Mouse (Mus musculus): Measurements from ENCODE around the gene Dynlt1a. TPM values are rescaled to one million over a fixed set of nuclear protein-coding genes. Genes with fewer than 3 reads are reported as not detected.
"Not testable (repeated sequence)": the region's sequence is repeated elsewhere in the genome, so short reads cannot be mapped to it uniquely, and the experiment has no call there.

The Dynlt1a gene
- polyA plus RNA-seq (2012; rRNA removed): 3.6 and 10.7 TPM in 2 replicates

- H3K4me3 ChIP-seq (ENCODE audit: low read depth, low read length): peak within 1 kb of the TSS; percentile 65
- 3% methylated on average over 23 of the region's 23 CpGs for WGBS
- H3K4me1 ChIP-seq (ENCODE audit: control insufficient read depth, insufficient read depth, insufficient read length, low read length); H3K27ac ChIP-seq (ENCODE audit: insufficient read depth, low read depth, low read length); H3K36me3 ChIP-seq (ENCODE audit: control insufficient read depth, insufficient read depth, low read length); H3K27me3 ChIP-seq (ENCODE audit: control insufficient read depth, insufficient read depth, low read length): not testable (repeated sequence)
These were observed at the start of gene Dynlt1a for GRCm38 (mm10) chr17:6317339-6317985. TSS of gene Dynlt1a (minus strand) at chr17:6317500.

DNA sequence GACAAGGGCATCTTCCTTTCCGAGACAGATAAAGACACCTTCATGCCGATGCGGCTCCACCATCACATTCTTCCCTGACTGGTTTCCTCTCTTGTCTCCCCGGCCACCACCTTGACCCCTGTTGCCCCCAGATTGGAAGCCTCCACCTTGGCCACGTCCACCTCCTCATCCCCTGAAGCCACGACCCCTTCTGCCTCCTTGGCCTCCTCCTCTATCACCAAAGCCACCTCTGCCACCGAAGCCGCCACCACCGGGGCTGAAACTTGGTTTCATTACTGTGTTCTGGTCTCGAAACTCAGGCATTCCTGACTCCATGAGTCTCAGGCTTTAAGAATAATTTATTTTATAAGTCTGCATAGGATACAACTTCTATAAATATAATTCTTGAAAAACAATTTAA, 38.0 kb upstream of the Dynlt1a start:
- 79% methylated on average over 10 of the region's 10 CpGs for WGBS
- H3K27ac ChIP-seq (ENCODE audit: insufficient read depth, low read depth, low read length); H3K4me3 ChIP-seq (ENCODE audit: low read depth, low read length); H3K4me1 ChIP-seq (ENCODE audit: control insufficient read depth, insufficient read depth, insufficient read length, low read length); H3K36me3 ChIP-seq (ENCODE audit: control insufficient read depth, insufficient read depth, low read length); H3K27me3 ChIP-seq (ENCODE audit: control insufficient read depth, insufficient read depth, low read length): not testable (repeated sequence)

GRCm38 (mm10) chr17:6342606-6343294, 25.4 kb upstream of the Dynlt1a start:
- not testable (repeated sequence) for H3K27me3 ChIP-seq (ENCODE audit: control insufficient read depth, insufficient read depth, low read length); H3K4me1 ChIP-seq (ENCODE audit: control insufficient read depth, insufficient read depth, insufficient read length, low read length); H3K4me3 ChIP-seq (ENCODE audit: low read depth, low read length); H3K27ac ChIP-seq (ENCODE audit: insufficient read depth, low read depth, low read length); H3K36me3 ChIP-seq (ENCODE audit: control insufficient read depth, insufficient read depth, low read length)
- no CpG with 5 or more reads among the region's 12 CpGs for WGBS

GRCm38 (mm10) chr17:6328997-6329396, 11.7 kb upstream of the Dynlt1a start:
- not testable (repeated sequence) for H3K4me1 ChIP-seq (ENCODE audit: control insufficient read depth, insufficient read depth, insufficient read length, low read length); H3K4me3 ChIP-seq (ENCODE audit: low read depth, low read length); H3K36me3 ChIP-seq (ENCODE audit: control insufficient read depth, insufficient read depth, low read length); H3K27me3 ChIP-seq (ENCODE audit: control insufficient read depth, insufficient read depth, low read length); H3K27ac ChIP-seq (ENCODE audit: insufficient read depth, low read depth, low read length)
- 61% methylated on average over 4 of the region's 4 CpGs for WGBS

- 90% methylated on average over 7 of the region's 7 CpGs for WGBS
These were observed 10.3 kb upstream of the Dynlt1a start for GRCm38 (mm10) chr17:6327554-6327953.

DNA sequence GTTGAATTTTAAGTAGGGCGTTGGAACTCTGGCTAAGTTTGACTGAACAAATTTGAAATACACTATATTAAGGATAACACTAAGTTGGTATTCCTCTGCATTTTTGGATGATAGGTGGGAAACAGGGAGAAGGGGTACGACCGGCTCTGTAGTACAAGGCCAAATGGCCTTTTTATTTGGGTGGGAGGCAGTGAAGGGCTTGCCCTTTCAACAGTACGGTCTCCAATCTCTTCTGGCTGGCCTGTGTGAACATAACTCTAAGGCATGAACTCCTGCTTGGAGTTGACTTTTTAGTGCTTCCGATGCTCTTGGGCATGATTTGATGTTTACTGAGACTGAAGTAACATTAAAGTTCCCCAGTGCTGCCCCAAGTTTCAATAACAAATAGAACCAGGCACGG, 8.2 kb upstream of the Dynlt1a start:
- H3K27ac ChIP-seq (ENCODE audit: insufficient read depth, low read depth, low read length); H3K4me3 ChIP-seq (ENCODE audit: low read depth, low read length); H3K4me1 ChIP-seq (ENCODE audit: control insufficient read depth, insufficient read depth, insufficient read length, low read length); H3K36me3 ChIP-seq (ENCODE audit: control insufficient read depth, insufficient read depth, low read length); H3K27me3 ChIP-seq (ENCODE audit: control insufficient read depth, insufficient read depth, low read length): not testable (repeated sequence)
- WGBS: 73% methylated on average over 6 of the region's 6 CpGs

More at GRCm38 (mm10) chr17:6327554-6327953, 10.3 kb upstream of the Dynlt1a start:
- not testable (repeated sequence) for H3K27ac ChIP-seq (ENCODE audit: insufficient read depth, low read depth, low read length); H3K36me3 ChIP-seq (ENCODE audit: control insufficient read depth, insufficient read depth, low read length); H3K27me3 ChIP-seq (ENCODE audit: control insufficient read depth, insufficient read depth, low read length); H3K4me1 ChIP-seq (ENCODE audit: control insufficient read depth, insufficient read depth, insufficient read length, low read length); H3K4me3 ChIP-seq (ENCODE audit: low read depth, low read length)

DNA sequence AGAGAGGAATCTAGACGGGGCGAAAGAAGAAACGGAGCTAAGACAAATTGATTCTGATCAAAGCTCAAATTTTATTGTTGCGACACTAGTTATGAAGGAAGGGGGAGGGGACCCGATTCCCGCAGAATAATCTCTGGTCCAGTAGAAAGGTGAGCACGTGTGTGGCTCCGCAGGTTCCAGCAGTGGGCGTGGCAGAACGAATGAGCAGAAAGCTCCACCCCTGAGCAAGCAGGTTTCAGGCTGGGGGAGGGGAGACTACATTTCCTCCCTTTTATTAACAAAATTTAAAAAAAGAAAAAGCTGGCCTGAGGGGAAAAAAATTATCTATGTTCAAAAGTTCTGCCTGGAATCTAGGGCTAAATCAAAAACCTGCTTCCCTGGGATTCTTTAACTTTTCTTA, 7.7 kb upstream of the Dynlt1a start:
- not testable (repeated sequence) for H3K4me3 ChIP-seq (ENCODE audit: low read depth, low read length); H3K27ac ChIP-seq (ENCODE audit: insufficient read depth, low read depth, low read length); H3K4me1 ChIP-seq (ENCODE audit: control insufficient read depth, insufficient read depth, insufficient read length, low read length); H3K36me3 ChIP-seq (ENCODE audit: control insufficient read depth, insufficient read depth, low read length); H3K27me3 ChIP-seq (ENCODE audit: control insufficient read depth, insufficient read depth, low read length)
- 28% methylated on average over 10 of the region's 10 CpGs for WGBS

DNA sequence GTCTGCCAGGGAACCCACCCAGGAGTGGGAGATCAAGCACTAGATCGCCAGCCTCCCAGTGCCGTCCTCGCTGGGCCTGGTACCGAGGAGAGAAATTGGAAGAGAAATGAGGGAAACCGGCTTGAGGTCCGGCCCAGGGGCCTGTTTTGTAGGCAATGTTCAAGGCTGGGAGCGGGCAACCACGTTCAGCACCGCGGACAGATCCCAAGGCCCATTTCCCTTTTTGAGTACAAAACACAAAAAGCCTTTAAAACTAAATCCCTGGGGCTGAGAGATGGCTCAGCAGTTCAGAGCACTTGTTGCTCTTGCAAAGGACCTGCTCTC, 4.4 kb upstream of the Dynlt1a start:
- WGBS: no CpG with 5 or more reads among the region's 10 CpGs
- H3K4me3 ChIP-seq (ENCODE audit: low read depth, low read length); H3K36me3 ChIP-seq (ENCODE audit: control insufficient read depth, insufficient read depth, low read length); H3K27me3 ChIP-seq (ENCODE audit: control insufficient read depth, insufficient read depth, low read length); H3K27ac ChIP-seq (ENCODE audit: insufficient read depth, low read depth, low read length); H3K4me1 ChIP-seq (ENCODE audit: control insufficient read depth, insufficient read depth, insufficient read length, low read length): not testable (repeated sequence)

- H3K36me3 ChIP-seq (ENCODE audit: control insufficient read depth, insufficient read depth, low read length); H3K4me3 ChIP-seq (ENCODE audit: low read depth, low read length); H3K4me1 ChIP-seq (ENCODE audit: control insufficient read depth, insufficient read depth, insufficient read length, low read length); H3K27me3 ChIP-seq (ENCODE audit: control insufficient read depth, insufficient read depth, low read length); H3K27ac ChIP-seq (ENCODE audit: insufficient read depth, low read depth, low read length): not testable (repeated sequence)
- WGBS: 5% methylated on average over 11 of the region's 60 CpGs
These were observed 3.9 kb upstream of the Dynlt1a start for GRCm38 (mm10) chr17:6321081-6321777.

DNA sequence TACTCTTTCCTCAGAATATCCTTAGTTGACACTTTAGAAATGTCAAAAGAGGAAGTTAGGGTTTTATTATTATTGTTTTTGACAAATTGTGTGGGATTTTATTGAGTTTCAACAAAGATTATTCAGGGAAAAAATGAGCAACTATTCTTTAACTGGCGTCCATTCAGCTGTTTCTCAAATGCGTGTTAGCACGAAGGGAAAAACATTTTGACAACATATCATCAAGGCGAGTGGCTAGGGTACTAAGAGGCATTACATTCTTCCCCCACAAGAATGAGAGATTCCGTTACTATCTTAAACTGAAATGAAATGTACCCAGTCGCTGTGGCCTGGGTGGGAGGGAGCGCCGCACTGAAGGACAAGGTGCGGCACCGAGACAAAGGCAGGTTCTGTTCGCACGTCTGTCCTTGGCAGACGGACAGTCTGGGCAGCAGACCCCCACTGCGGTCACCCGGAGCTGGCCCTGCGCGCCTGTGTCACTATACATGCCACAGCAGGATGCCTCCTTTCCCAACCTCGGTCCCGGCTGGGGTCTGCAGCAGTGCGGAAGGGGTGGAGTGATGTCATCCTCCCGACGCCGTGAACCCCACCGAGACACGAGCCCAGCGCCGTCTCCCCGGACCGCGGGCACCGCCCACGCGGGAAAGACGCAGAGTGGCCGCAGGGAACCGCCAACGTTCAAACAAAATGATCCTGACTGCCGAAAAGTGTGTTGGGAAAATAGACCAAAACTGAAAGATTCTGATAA, 747 bp downstream of the Dynlt1a start:
- H3K27ac ChIP-seq (ENCODE audit: insufficient read depth, low read depth, low read length); H3K4me1 ChIP-seq (ENCODE audit: control insufficient read depth, insufficient read depth, insufficient read length, low read length); H3K27me3 ChIP-seq (ENCODE audit: control insufficient read depth, insufficient read depth, low read length); H3K36me3 ChIP-seq (ENCODE audit: control insufficient read depth, insufficient read depth, low read length): not testable (repeated sequence)
- 1% methylated on average over 38 of the region's 38 CpGs for WGBS
- H3K4me3 ChIP-seq (ENCODE audit: low read depth, low read length): peak overlapping the region; percentile 65

GRCm38 (mm10) chr17:6315706-6316105, 1.6 kb downstream of the Dynlt1a start:
- not testable (repeated sequence) for H3K36me3 ChIP-seq (ENCODE audit: control insufficient read depth, insufficient read depth, low read length); H3K4me1 ChIP-seq (ENCODE audit: control insufficient read depth, insufficient read depth, insufficient read length, low read length); H3K4me3 ChIP-seq (ENCODE audit: low read depth, low read length); H3K27me3 ChIP-seq (ENCODE audit: control insufficient read depth, insufficient read depth, low read length); H3K27ac ChIP-seq (ENCODE audit: insufficient read depth, low read depth, low read length)
- 56% methylated on average over 4 of the region's 4 CpGs for WGBS

Data from small intestine, adult 2 months (tissue).